Mouse (Mus musculus) forebrain, embryonic 15.5 days (tissue): ENCODE measurements around the gene Il1r1. TPM values are rescaled to one million over a fixed set of nuclear protein-coding genes. Genes with fewer than 3 reads are reported as not detected.

ENCODE experiments used
- ATAC-seq: fragments of 200-750 bp; cut with Nextera tagmentation; replicated peaks from 2 replicates; pipeline ENCODE4 v1.8.0; 2017; ENCODE audit warnings: mild to moderate bottlenecking, moderate TSS enrichment, moderate library complexity
- H3K27ac ChIP-seq: fragments of 300-500 bp; sonication (generic); replicated peaks from 2 replicates; pipeline ENCODE4 v1.5.1; 2015; ENCODE audit warnings: mild to moderate bottlenecking, inconsistent platforms
- H3K27me3 ChIP-seq: fragments of 300-500 bp; sonication (generic); 2 replicates; pipeline ENCODE4 v1.6.1; 2015; ENCODE audit warnings: inconsistent platforms
- H3K36me3 ChIP-seq: fragments of 300-500 bp; sonication (generic); 2 replicates; pipeline ENCODE4 v1.6.1; 2015; ENCODE audit warnings: mild to moderate bottlenecking, inconsistent platforms
- H3K4me1 ChIP-seq: fragments of 300-500 bp; sonication (generic); 2 replicates; pipeline ENCODE4 v1.6.1; 2015; ENCODE audit warnings: inconsistent platforms
- H3K4me2 ChIP-seq: fragments of 300-500 bp; sonication (generic); replicated peaks from 2 replicates; pipeline ENCODE4 v1.6.1; 2015; ENCODE audit warnings: mild to moderate bottlenecking, inconsistent platforms
- H3K4me3 ChIP-seq: fragments of 300-500 bp; sonication (generic); 2 replicates; pipeline ENCODE4 v1.5.1; 2015; ENCODE audit warnings: mild to moderate bottlenecking, inconsistent platforms
- H3K9ac ChIP-seq: fragments of 300-500 bp; sonication (generic); replicated peaks from 2 replicates; pipeline ENCODE4 v1.6.1; 2015; ENCODE audit warnings: mild to moderate bottlenecking, inconsistent platforms
- H3K9me3 ChIP-seq: fragments of 300-500 bp; sonication (generic); 2 replicates; pipeline ENCODE4 v1.6.1; 2016; ENCODE audit warnings: inconsistent platforms
- WGBS: fragments of 180-500 bp; shearing (Covaris S2); methylation state at CpG from one replicate; pipeline ENCODE4 v1.1.7; 2015; ENCODE audit warnings: mixed read lengths; 5-methylcytosine and 5-hydroxymethylcytosine counted together
- polyA plus RNA-seq: library from polyadenylated mRNA; unstranded; fragments of >200 nt; fragmentation: Nextera tagmentation; extraction: Ambion mirVana; gene quantifications from 2 replicates; pipeline ENCODE4 v1.2.1, GENCODE M21; 2015

Il1r1 gene
- polyA plus RNA-seq, 1 experiment from 2014 or later = 1.1 TPM

GRCm38 (mm10) chr1:40329526-40329925, 104.6 kb downstream of the Il1r1 start:
- Histone ChIP-seq H3K4me3 (no peak overlapping the region), H3K4me1 (peaks cover 12% of the 10 kb centered on the region), H3K36me3 (no peaks in the 10 kb centered on the region), H3K4me2 (no peak overlapping the region), H3K9me3 (no peaks in the 10 kb centered on the region), H3K27me3 (peaks cover 23% of the 10 kb centered on the region; the same call in 1 of the 2 replicates), H3K27ac (no peak overlapping the region), H3K9ac (no peak overlapping the region)
- ATAC-seq = no peak
- WGBS = 73% methylated on average over 1 of the region's 1 CpGs

GRCm38 (mm10) chr1:40330181-40330580, 105.3 kb downstream of the Il1r1 start:
- H3K27ac ChIP-seq = no peak overlapping the region
- H3K4me1 ChIP-seq = peaks cover 10% of the 10 kb centered on the region
- ATAC-seq = no peak
- H3K4me3 ChIP-seq = no peak overlapping the region
- H3K4me2 ChIP-seq = no peak overlapping the region
- 88% methylated on average over 8 of the region's 8 CpGs for WGBS
- no peaks in the 10 kb centered on the region for H3K36me3 ChIP-seq
- H3K27me3 ChIP-seq = peaks cover 17% of the 10 kb centered on the region; the same call in 1 of the 2 replicates
- no peaks in the 10 kb centered on the region for H3K9me3 ChIP-seq
- no peak overlapping the region for H3K9ac ChIP-seq

- H3K36me3 ChIP-seq = no peaks in the 10 kb centered on the region
- no peak overlapping the region for H3K4me2 ChIP-seq
- H3K27me3 ChIP-seq = no peaks in the 10 kb centered on the region
- WGBS = 90% methylated on average over 1 of the region's 1 CpGs
- H3K4me3 ChIP-seq = no peak overlapping the region
- H3K27ac ChIP-seq = no peak overlapping the region
- no peak overlapping the region for H3K9ac ChIP-seq
- no peak for ATAC-seq
- H3K4me1 ChIP-seq = no peaks in the 10 kb centered on the region
- no peaks in the 10 kb centered on the region for H3K9me3 ChIP-seq
Measured at GRCm38 (mm10) chr1:40339346-40339745, 114.5 kb downstream of the Il1r1 start.

GRCm38 (mm10) chr1:40340102-40340501, 115.2 kb downstream of the Il1r1 start:
- Histone ChIP-seq H3K4me1 (no peaks in the 10 kb centered on the region), H3K36me3 (no peaks in the 10 kb centered on the region), H3K4me3 (no peak overlapping the region), H3K9ac (no peak overlapping the region), H3K4me2 (no peak overlapping the region), H3K27ac (no peak overlapping the region), H3K27me3 (no peaks in the 10 kb centered on the region), H3K9me3 (no peaks in the 10 kb centered on the region)
- ATAC-seq = no peak
- WGBS = 87% methylated on average over 4 of the region's 4 CpGs

- Histone ChIP-seq H3K4me2 (no peak overlapping the region), H3K9me3 (no peaks in the 10 kb centered on the region), H3K36me3 (no peaks in the 10 kb centered on the region), H3K27ac (no peak overlapping the region), H3K27me3 (no peaks in the 10 kb centered on the region), H3K4me3 (no peak overlapping the region), H3K9ac (no peak overlapping the region), H3K4me1 (no peaks in the 10 kb centered on the region)
- no peak for ATAC-seq
- WGBS = 85% methylated on average over 4 of the region's 4 CpGs
Measured at GRCm38 (mm10) chr1:40352158-40352903, 127.5 kb downstream of the Il1r1 start.

- no peak overlapping the region for H3K4me3 ChIP-seq
- no peaks in the 10 kb centered on the region for H3K9me3 ChIP-seq
- H3K4me1 ChIP-seq = no peaks in the 10 kb centered on the region
- H3K4me2 ChIP-seq = no peak overlapping the region
- no peaks in the 10 kb centered on the region for H3K27me3 ChIP-seq
- no peak overlapping the region for H3K9ac ChIP-seq
- H3K27ac ChIP-seq = no peak overlapping the region
- 57% methylated on average over 2 of the region's 2 CpGs for WGBS
- ATAC-seq = no peak
- H3K36me3 ChIP-seq = no peaks in the 10 kb centered on the region
Measured at GRCm38 (mm10) chr1:40352904-40353286, 128.0 kb downstream of the Il1r1 start.

- H3K36me3 ChIP-seq = no peaks in the 10 kb centered on the region
- no peak overlapping the region for H3K27ac ChIP-seq
- H3K4me1 ChIP-seq = no peaks in the 10 kb centered on the region
- no peaks in the 10 kb centered on the region for H3K9me3 ChIP-seq
- no peaks in the 10 kb centered on the region for H3K27me3 ChIP-seq
- H3K4me3 ChIP-seq = no peak overlapping the region
- no peak overlapping the region for H3K9ac ChIP-seq
- no peak overlapping the region for H3K4me2 ChIP-seq
- ATAC-seq = no peak
- 83% methylated on average over 3 of the region's 3 CpGs for WGBS
Measured at GRCm38 (mm10) chr1:40354665-40355064, 129.8 kb downstream of the Il1r1 start.

- H3K4me2 ChIP-seq = no peak overlapping the region
- H3K27me3 ChIP-seq = no peaks in the 10 kb centered on the region
- no peaks in the 10 kb centered on the region for H3K4me1 ChIP-seq
- no peak overlapping the region for H3K4me3 ChIP-seq
- H3K9ac ChIP-seq = no peak overlapping the region
- no peaks in the 10 kb centered on the region for H3K9me3 ChIP-seq
- H3K27ac ChIP-seq = no peak overlapping the region
- ATAC-seq = no peak
- no peaks in the 10 kb centered on the region for H3K36me3 ChIP-seq
- 93% methylated on average over 4 of the region's 4 CpGs for WGBS
Measured at GRCm38 (mm10) chr1:40355431-40355843, 130.6 kb downstream of the Il1r1 start.

- no peaks in the 10 kb centered on the region for H3K4me1 ChIP-seq
- H3K4me2 ChIP-seq = no peak overlapping the region
- H3K27me3 ChIP-seq = no peaks in the 10 kb centered on the region
- no peak overlapping the region for H3K9ac ChIP-seq
- 89% methylated on average over 10 of the region's 10 CpGs for WGBS
- no peaks in the 10 kb centered on the region for H3K9me3 ChIP-seq
- H3K36me3 ChIP-seq = no peaks in the 10 kb centered on the region
- no peak overlapping the region for H3K27ac ChIP-seq
- H3K4me3 ChIP-seq = no peak overlapping the region
- no peak for ATAC-seq
Measured at GRCm38 (mm10) chr1:40355904-40356521, 131.1 kb downstream of the Il1r1 start.

- 32% methylated on average over 2 of the region's 2 CpGs for WGBS
- Histone ChIP-seq H3K27me3 (no peaks in the 10 kb centered on the region), H3K27ac (no peak overlapping the region), H3K4me3 (no peak overlapping the region), H3K9me3 (no peaks in the 10 kb centered on the region), H3K36me3 (no peaks in the 10 kb centered on the region), H3K4me2 (no peak overlapping the region), H3K9ac (no peak overlapping the region), H3K4me1 (no peaks in the 10 kb centered on the region)
- no peak for ATAC-seq
Measured at GRCm38 (mm10) chr1:40357921-40358320, 133.0 kb downstream of the Il1r1 start.

- H3K9ac ChIP-seq = no peak overlapping the region
Measured at GRCm38 (mm10) chr1:40358351-40358750, 133.5 kb downstream of the Il1r1 start.

GRCm38 (mm10) chr1:40358771-40359181, 133.9 kb downstream of the Il1r1 start:
- ATAC-seq = no peak
- no peaks in the 10 kb centered on the region for H3K27me3 ChIP-seq

More at GRCm38 (mm10) chr1:40358351-40358750, 133.5 kb downstream of the Il1r1 start:
- Histone ChIP-seq H3K36me3 (no peaks in the 10 kb centered on the region), H3K27ac (no peak overlapping the region), H3K4me3 (no peak overlapping the region), H3K4me1 (no peaks in the 10 kb centered on the region), H3K27me3 (no peaks in the 10 kb centered on the region), H3K9me3 (no peaks in the 10 kb centered on the region), H3K4me2 (no peak overlapping the region)
- 77% methylated on average over 2 of the region's 2 CpGs for WGBS
- ATAC-seq = no peak

More at GRCm38 (mm10) chr1:40358771-40359181, 133.9 kb downstream of the Il1r1 start:
- H3K9me3 ChIP-seq = no peaks in the 10 kb centered on the region
- H3K27ac ChIP-seq = no peak overlapping the region
- 83% methylated on average over 4 of the region's 4 CpGs for WGBS
- no peak overlapping the region for H3K4me2 ChIP-seq
- H3K4me3 ChIP-seq = no peak overlapping the region
- no peaks in the 10 kb centered on the region for H3K36me3 ChIP-seq
- no peaks in the 10 kb centered on the region for H3K4me1 ChIP-seq
- no peak overlapping the region for H3K9ac ChIP-seq
